Mouse (Mus musculus): Measurements from ENCODE around the gene Nup214. TPM values are rescaled to one million over a fixed set of nuclear protein-coding genes. Genes with fewer than 3 reads are reported as not detected.
"Not testable (repeated sequence)": the region's sequence is repeated elsewhere in the genome, so short reads cannot be mapped to it uniquely, and the experiment has no call there.

The Nup214 gene
- total RNA-seq, 2 experiments from 2014 or later: 71.1 to 86.6 TPM

DNA sequence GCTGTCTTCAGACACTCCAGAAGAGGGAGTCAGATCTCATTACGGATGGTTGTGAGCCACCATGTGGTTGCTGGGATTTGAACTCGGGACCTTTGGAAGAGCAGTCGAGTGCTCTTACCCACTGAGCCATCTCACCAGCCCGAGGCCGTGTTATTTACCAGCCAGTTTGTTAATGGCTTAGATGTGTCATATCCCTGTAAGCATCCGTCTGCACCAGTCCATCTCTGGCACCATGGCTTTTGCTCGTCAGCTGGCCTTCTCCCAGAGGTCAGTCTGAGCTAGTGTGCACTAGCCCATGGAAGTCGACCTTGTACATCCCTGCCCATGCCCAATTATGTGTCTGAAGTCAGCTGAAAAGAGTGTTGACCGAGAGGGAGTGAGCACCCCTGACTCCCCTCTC is 66.4 kb downstream of the Nup214 start:
- DNase-seq (ENCODE audit: low spot score in 2 of 2): not testable (repeated sequence)

GRCm38 (mm10) chr2:32041087-32041486 is 66.9 kb downstream of the Nup214 start:
- DNase-seq (ENCODE audit: low spot score in 2 of 2): no peak

DNA sequence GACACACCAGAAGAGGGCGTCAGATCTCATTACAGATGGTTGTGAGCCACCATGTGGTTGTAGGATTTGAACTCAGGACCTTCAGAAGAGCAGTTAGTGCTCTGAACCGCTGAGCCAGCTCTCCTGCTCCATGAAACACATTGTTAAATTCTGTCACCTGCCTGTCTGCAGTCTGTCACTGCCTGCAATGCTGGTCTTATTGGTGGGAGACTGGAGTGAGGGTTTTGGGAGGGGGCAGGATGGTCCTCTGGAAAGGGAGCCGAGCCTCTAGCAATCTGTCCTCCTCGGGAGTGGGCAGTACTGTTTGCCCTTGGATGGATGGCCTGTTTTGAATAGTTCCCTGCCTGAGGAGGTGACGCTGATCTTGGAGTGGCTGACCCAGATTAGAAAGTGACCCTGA is 69.6 kb downstream of the Nup214 start:
- DNase-seq (ENCODE audit: low spot score in 2 of 2): no peak

- no peak for DNase-seq (ENCODE audit: low spot score in 2 of 2)
These were observed 71.1 kb downstream of the Nup214 start for GRCm38 (mm10) chr2:32045375-32045774.

GRCm38 (mm10) chr2:32046009-32046408 is 71.8 kb downstream of the Nup214 start:
- DNase-seq (ENCODE audit: low spot score in 2 of 2): no peak

GRCm38 (mm10) chr2:32047323-32047722 is 73.1 kb downstream of the Nup214 start:
- no peak for DNase-seq (ENCODE audit: low spot score in 2 of 2)

GRCm38 (mm10) chr2:32051791-32052190 is 77.6 kb downstream of the Nup214 start:
- DNase-seq (ENCODE audit: low spot score in 2 of 2): no peak

GRCm38 (mm10) chr2:32052418-32052817 is 78.2 kb downstream of the Nup214 start:
- DNase-seq (ENCODE audit: low spot score in 2 of 2): no peak

GRCm38 (mm10) chr2:32055357-32055965 is 81.2 kb downstream of the Nup214 start:
- DNase-seq (ENCODE audit: low spot score in 2 of 2): no peak

GRCm38 (mm10) chr2:32056524-32056923 is 82.3 kb downstream of the Nup214 start:
- DNase-seq (ENCODE audit: low spot score in 2 of 2): no peak

DNA sequence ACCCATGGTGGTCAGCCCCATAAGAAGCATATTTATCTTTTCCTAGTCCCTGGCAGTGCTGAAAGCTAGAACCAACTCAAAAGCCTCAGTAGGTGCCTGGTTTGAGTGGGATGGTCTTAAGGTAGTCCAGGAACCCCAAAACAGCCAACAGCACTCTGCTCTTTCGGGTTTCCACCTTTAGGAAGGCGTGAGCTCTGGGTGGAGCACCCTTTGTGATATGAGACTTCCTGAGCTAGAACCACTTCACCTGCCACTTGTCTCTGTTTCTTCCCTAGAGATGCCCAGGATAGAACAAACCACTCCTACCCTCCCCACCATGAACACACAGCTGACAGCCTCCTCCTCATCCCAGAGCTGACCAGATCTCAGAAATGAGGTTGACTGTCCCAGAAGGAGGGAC is 83.1 kb downstream of the Nup214 start:
- DNase-seq (ENCODE audit: low spot score in 2 of 2): no peak

DNA sequence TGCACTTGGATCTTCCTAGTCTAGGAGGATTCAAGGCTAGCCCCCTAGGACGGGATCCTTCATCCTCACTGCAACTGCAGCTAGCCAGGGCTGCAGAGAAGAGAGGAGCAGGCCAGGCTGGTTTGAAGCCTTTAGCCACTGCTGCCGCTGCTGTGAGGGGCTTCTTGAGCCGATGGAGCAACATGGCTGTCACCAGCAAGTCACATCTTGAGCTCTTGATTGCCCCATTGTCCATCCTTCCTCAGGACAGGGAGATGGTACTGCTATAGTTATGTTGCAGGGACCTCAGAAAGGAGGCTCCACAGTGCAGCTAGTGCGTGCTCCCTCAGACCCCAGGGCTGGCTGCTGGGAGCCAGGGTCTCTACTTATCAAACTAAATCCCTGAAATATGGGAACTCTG is 83.6 kb downstream of the Nup214 start:
- no peak for DNase-seq (ENCODE audit: low spot score in 2 of 2)

- no peak for DNase-seq (ENCODE audit: low spot score in 2 of 2)
These were observed 84.0 kb downstream of the Nup214 start for GRCm38 (mm10) chr2:32058241-32058640.

GRCm38 (mm10) chr2:32058716-32059115 is 84.5 kb downstream of the Nup214 start:
- DNase-seq (ENCODE audit: low spot score in 2 of 2): no peak

DNA sequence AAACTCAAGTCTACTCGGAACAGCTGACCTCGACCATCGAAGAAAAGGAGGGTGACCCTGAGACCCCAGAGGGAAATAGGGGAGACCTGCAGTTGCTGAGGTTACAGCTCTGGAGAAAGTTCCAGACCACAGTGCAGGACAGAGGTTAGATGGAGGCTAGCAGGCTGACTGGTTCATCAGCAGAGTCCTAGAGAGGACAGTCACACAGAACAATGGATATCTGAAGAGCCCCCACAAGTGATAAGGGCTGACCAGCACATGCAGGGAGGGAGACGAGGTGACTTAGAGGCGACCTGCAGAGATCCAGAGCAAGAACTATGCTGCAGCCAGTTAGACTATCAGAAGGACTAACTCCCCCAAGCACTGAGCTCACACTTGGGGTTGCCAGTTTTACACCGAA is 85.4 kb downstream of the Nup214 start:
- no peak for DNase-seq (ENCODE audit: low spot score in 2 of 2)

DNA sequence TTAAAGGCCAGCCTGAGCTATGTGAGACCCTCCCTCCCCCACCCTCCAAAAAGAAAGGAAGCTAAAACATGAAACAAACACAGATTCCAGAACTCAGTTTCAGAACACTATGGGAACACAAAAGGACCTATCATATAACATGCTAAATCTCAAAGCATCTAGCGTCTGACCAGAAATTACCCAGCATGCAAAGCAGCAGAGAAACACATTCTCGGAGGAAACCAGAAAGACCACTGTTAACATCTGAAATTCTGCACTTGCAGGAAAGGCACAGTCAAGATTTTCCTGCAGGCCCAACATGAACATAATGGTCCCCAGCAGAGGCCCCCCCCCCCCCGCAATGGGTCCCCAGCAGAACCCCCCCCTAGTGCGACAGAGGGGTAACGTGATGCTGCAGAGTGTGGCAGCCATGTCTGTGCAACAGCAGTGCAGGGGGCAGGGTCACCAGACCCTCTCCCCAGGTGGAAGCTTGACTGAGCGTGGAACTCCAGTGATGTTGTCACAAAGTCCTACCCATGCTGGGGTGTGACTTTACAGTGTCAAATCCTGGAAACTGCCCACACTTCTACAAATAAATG is 86.1 kb downstream of the Nup214 start:
- no peak for DNase-seq (ENCODE audit: low spot score in 2 of 2)

DNA sequence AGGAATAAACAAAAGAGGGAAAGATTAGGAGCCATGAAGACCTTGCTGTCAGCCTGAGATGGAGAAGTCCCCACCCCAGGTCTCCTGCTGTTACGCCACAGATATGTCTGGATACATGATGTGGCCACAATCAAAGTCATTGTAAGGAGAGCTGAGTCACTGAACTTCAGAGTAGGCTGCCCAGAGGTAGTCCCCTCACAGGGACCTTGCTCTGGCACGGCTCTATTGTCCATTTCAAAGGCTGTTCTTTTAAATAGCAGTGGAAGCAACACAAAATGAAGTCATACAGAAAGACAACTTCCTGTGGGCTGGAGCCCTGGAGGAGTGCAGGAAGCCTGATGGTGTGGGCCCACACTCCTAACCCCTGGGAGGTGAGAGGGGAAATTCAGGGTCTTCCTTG is 87.0 kb downstream of the Nup214 start:
- DNase-seq (ENCODE audit: low spot score in 2 of 2): no peak

- no peak for DNase-seq (ENCODE audit: low spot score in 2 of 2)
These were observed 87.7 kb downstream of the Nup214 start for GRCm38 (mm10) chr2:32061722-32062505.

DNA sequence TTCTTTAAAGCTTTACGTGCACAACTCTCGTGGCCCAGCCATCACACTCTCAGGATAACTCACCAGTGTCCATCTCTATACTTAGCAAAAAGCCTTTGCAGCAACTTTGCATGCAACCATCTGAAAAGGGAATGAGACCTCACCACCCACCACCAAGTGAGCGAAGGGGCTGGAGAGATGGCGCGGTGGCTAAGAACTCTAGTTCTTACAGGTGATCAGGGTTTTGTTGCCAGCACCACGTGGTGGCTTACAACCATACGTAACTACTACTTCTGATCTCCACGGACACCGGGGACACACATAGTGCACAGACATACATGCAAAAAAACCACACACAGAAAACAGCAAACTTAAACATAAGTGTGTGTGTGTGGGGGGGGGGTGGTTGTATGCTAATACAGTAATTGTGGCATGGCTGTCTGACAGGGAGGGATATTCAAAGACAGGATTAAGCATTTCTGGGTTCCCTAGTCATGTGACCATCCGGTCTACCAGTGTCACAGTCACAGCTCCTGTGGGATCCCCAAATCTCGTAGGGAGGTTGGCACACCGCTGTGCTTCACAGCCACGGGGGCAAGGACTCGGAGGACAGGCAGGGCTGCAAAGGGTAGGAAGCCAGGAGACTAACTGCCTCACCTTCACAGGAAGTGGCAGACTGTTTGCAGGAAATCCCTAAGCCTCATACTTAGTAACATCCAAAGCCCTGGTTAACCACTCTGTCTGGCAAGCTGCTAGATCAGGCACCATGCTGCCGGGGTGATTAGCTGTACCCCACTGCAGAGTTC is 88.6 kb downstream of the Nup214 start:
- DNase-seq (ENCODE audit: low spot score in 2 of 2): no peak

DNA sequence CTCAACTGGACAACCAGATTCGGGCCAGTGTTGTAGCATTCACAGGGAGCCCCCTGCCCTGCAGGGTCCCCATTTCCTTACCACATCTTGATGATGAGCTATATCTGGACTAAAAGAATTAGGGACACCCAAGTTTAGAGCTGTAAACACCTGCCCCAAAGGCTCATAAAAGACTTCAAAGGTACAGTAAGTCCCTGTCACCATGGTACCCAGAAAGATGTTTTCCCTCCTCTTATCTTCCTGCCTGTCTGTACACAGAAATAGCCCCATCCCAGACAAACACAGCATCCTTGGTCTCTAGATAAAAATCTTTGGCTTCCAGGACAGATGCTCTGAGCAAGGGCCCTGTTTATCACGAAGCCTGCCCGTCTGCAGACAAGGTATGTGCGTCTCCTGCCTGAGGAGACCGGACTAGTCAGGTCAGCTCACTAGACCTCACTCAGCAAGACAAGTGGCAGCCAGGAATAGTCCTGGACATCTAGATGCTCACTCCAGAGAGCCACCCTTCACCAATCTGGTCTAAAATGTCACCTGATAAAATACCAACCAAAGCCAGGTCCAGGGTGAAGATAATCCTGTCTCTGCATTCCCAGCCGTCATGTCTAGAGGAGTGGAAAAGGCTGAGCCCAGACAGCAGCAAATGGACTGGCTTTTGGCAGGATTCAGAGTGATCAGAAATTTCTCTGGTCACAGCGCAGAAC is 89.4 kb downstream of the Nup214 start:
- no peak for DNase-seq (ENCODE audit: low spot score in 2 of 2)

DNA sequence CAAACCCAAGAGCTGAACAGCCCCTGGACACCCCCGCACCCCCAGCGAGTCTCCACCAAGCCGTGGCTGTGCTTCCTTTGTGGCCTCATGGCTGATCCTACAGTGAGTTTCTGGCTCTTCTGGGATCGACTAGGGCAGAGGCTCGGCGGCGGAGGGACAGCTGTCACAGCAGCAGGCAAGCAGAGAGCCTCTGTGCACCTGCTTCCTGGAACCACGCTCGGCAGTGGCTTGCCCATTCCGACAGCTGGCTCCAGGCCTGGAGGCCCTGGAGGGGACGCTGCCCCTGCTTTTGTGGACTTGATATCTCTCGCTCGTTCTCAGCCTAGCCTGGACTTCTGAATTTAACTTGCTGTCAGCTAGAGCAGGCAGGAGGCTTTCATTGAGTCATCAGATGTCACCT is 90.7 kb downstream of the Nup214 start:
- no peak for DNase-seq (ENCODE audit: low spot score in 2 of 2)
